Mouse (Mus musculus): ENCODE data around the gene Crybb1. TPM values are rescaled to one million over a fixed set of nuclear protein-coding genes. Genes with fewer than 3 reads are reported as not detected.

Crybb1 gene
- polyA plus RNA-seq (2015; fragmentation: Nextera tagmentation; extraction: Ambion mirVana), result 0.47 and 1.6 TPM in 2 replicates

GRCm38 (mm10) chr5:112255426-112255825, at the start of gene Crybb1:
TSS of gene Crybb1 (plus strand) at chr5:112255815.

GRCm38 (mm10) chr5:112252400-112252799, 3.2 kb upstream of the Crybb1 start, which contains the start of gene Cryba4:
TSS of gene Cryba4 (minus strand) at chr5:112252518.

GRCm38 (mm10) chr5:112276267-112276873, 20.8 kb downstream of the Crybb1 start, which contains the start of gene Tpst2:
TSS of gene Tpst2 (plus strand) at chr5:112276691.

Other genes starting within 250 kb of the Crybb1 start
- 1.6 and 2.0 TPM in 2 replicates for gene Cryba4, start 3.3 kb upstream of the Crybb1 start, polyA plus RNA-seq (2015; fragmentation: Nextera tagmentation; extraction: Ambion mirVana)
- gene Tpst2, start 20.9 kb downstream of the Crybb1 start, polyA plus RNA-seq (2015; fragmentation: Nextera tagmentation; extraction: Ambion mirVana), result 44.7 and 53.7 TPM in 2 replicates
- gene Tfip11, start 70.5 kb downstream of the Crybb1 start, polyA plus RNA-seq (2015; fragmentation: Nextera tagmentation; extraction: Ambion mirVana), result 11.3 and 12.9 TPM in 2 replicates
- gene Srrd, start 87.2 kb downstream of the Crybb1 start, polyA plus RNA-seq (2015; fragmentation: Nextera tagmentation; extraction: Ambion mirVana), result 16.9 and 20.9 TPM in 2 replicates
- gene Hps4, start 87.3 kb downstream of the Crybb1 start, polyA plus RNA-seq (2015; fragmentation: Nextera tagmentation; extraction: Ambion mirVana), result 11.9 and 16.7 TPM in 2 replicates
- 0.18 and 0.20 TPM in 2 replicates for gene Gm6583, start 100.2 kb downstream of the Crybb1 start, polyA plus RNA-seq (2015; fragmentation: Nextera tagmentation; extraction: Ambion mirVana)
- gene Asphd2, start 139.1 kb downstream of the Crybb1 start, polyA plus RNA-seq (2015; fragmentation: Nextera tagmentation; extraction: Ambion mirVana), result 0.17 and 0.29 TPM in 2 replicates
- not detected in 2 replicates for gene Gm6588, start 193.6 kb downstream of the Crybb1 start, polyA plus RNA-seq (2015; fragmentation: Nextera tagmentation; extraction: Ambion mirVana)